Mouse (Mus musculus) thymus, adult 18-20 months (tissue): ENCODE results near the gene Elobl.

Experiments
- DNase-seq, 2 experiments: peaks; one replicate each; pipeline ENCODE4 v3.0.0; 2022; ENCODE audit warnings: mixed read lengths in 2 of 2

Gene Elobl

DNA sequence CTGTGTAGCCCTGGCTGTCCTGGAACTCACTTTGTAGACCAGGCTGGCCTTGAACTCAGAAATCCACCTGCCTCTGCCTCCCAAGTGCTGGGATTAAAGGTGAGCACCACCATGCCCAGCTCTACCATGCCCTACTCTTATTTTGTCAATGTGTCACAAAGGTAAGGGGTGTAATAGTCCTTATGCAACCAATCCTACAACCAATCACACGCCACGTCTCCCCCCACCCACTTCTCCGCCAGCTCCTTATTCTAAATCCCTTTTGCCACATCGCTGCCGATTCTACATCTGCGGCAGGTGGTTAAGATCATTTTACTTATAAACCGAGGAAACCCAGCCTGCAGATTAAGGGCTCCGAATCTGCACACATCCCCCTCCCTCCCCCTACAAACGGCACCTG, 33.7 kb downstream of the Elobl start:
- DNase-seq: no peak

DNA sequence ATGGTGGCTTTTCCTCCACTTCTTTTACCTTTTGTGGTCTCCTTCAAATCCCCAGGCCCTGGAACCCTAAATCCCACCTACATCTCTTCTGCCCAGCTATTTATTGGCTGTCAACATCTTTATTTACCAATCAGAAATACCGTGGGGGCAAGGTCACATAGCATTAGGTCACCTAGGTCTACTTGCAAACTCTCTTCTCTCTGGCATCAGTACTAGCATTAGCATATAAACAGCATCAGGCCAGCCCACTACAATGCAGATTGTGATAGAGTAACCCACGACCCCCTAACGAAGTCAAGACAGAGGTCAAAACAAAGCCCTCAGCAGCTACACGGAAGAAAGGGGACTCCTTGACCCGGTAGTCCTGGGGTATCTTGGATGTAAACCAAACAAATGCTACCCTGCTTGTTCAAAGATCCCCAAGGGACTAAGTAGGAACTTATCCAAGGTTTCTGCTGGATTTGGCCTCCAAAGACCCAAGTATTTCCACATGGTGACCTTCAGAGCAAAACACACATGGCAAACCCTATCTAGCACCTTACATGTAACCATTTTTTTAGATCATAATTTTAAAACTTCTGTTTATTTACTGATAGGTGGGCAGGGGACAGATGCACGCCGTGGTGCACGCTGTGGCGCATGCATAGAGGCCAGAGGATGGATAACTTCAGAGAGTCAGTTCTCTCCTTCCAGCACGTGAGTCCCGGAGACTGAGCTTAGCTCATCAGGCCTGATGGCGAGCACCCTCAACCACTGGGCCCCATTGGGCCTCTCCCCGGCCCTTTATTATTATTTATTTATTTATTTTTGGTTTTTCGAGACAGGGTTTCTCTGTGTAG, 34.8 kb downstream of the Elobl start:
- DNase-seq: no peak

DNA sequence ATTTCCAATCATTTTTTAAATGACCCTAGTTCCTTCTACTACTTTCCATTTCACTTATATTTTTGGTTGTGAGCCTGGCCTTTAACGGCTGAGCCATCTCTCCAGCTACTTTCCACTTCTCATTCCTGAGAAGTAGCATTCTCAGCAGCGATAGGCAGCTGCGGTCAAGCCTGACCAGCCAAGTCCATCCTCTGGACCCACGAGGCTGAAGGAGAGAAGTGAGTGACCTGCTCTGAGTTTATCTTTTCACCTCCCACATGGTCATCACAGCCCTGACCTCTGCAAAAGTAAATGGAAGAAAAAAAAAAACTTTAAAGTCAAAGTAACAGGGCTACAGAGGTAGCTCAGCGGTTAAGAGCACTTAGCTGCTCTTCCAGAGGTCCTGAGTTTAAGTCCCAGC, 40.2 kb downstream of the Elobl start:
- no peak for DNase-seq
